Mouse (Mus musculus) B cell, adult 62 days (primary cell): ENCODE measurements around the gene C330021F23Rik. TPM values are rescaled to one million over a fixed set of nuclear protein-coding genes. Genes with fewer than 3 reads are reported as not detected.

ENCODE experiments used
- total RNA-seq: library from RNA; stranded (reverse); gene quantifications from 4 replicates; pipeline ENCODE4 v1.2.4, GENCODE M21; 2023

Gene C330021F23Rik
- not detected in 4 replicates for total RNA-seq

GRCm38 (mm10) chr8:3567641-3568371 is at the start of gene C330021F23Rik:
Gene C330021F23Rik (plus strand): TSS chr8:3567990.

GRCm38 (mm10) chr8:3586993-3587390 is 19.2 kb downstream of the C330021F23Rik start, which contains the start of gene Camsap3:
Gene Camsap3 (plus strand): TSS chr8:3587293.

GRCm38 (mm10) chr8:3621199-3621970 is 53.6 kb downstream of the C330021F23Rik start, which contains the start of the genes Xab2 and Pet100:
Gene Xab2 (minus strand): TSS chr8:3621316.
Gene Pet100 (plus strand): TSS chr8:3621548.

DNA sequence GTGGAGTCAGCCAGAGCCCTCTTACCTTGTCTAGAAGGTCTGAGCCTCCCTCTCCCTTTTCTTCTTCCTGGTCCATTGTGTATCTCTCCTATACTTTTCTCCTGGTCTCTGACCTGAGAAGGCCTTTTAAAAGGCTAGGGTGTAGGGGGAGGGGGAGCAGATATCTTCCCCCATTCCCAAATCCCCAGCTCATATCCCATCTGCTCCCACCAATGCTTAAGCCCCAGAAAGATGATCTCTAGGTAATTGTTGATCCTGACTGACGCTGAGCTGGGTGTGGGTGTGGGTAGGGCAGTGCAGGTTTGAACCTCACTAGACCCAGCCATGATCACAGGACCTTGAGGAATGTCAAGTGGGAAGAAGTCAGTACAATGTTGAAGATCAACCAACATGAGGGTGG is 57.7 kb downstream of the C330021F23Rik start, which contains the start of gene Pcp2:
Gene Pcp2 (minus strand): TSS at position 101 of the 400 bp plus-strand sequence.

GRCm38 (mm10) chr8:3630647-3631477 is 63.1 kb downstream of the C330021F23Rik start, which contains the start of gene Stxbp2:
Gene Stxbp2 (plus strand): TSS chr8:3630955.

Other genes starting within 250 kb of the C330021F23Rik start
- gene A430078G23Rik, start 214.6 kb upstream of the C330021F23Rik start, total RNA-seq: 228 to 237 TPM (median 235 TPM) in 4 replicates
- gene Arhgef18, start 175.0 kb upstream of the C330021F23Rik start, total RNA-seq: 236 to 278 TPM (median 251 TPM) in 4 replicates
- gene Pex11g, start 100.3 kb upstream of the C330021F23Rik start, total RNA-seq: 0.85 to 2.6 TPM (median 1.6 TPM) in 4 replicates
- 6.5 to 8.4 TPM (median 7.2 TPM) in 4 replicates for gene Tex45, start 97.1 kb upstream of the C330021F23Rik start, total RNA-seq
- gene Zfp358, start 74.9 kb upstream of the C330021F23Rik start, total RNA-seq: 6.4 to 9.4 TPM (median 7.2 TPM) in 4 replicates
- gene Mcoln1, start 67.5 kb upstream of the C330021F23Rik start, total RNA-seq: 99.2 to 105 TPM (median 101 TPM) in 4 replicates
- gene Pnpla6, start 52.6 kb upstream of the C330021F23Rik start, total RNA-seq: 59.4 to 70.3 TPM (median 68.0 TPM) in 4 replicates
- gene Camsap3, start 19.3 kb downstream of the C330021F23Rik start, total RNA-seq: 0.30 to 0.66 TPM (median 0.60 TPM) in 3 of 4 replicates, not detected in the other
- 89.5 to 105 TPM (median 96.8 TPM) in 4 replicates for gene Xab2, start 53.3 kb downstream of the C330021F23Rik start, total RNA-seq
- gene Pet100, start 53.6 kb downstream of the C330021F23Rik start, total RNA-seq: 61.5 to 75.3 TPM (median 69.8 TPM) in 4 replicates
- not detected in 4 replicates for gene Pcp2, start 57.6 kb downstream of the C330021F23Rik start, total RNA-seq
- gene Stxbp2, start 63.0 kb downstream of the C330021F23Rik start, total RNA-seq: 233 to 293 TPM (median 262 TPM) in 4 replicates
- not detected in 4 replicates for gene Retn, start 87.8 kb downstream of the C330021F23Rik start, total RNA-seq
- not detected in 4 replicates for gene Mcemp1, start 97.8 kb downstream of the C330021F23Rik start, total RNA-seq
- gene Fcor, start 104.4 kb downstream of the C330021F23Rik start, total RNA-seq: not detected in 4 replicates
- 18.8 to 23.5 TPM (median 20.7 TPM) in 4 replicates for gene Trappc5, start 108.3 kb downstream of the C330021F23Rik start, total RNA-seq
- 616 to 739 TPM (median 694 TPM) in 4 replicates for gene Fcer2a, start 126.2 kb downstream of the C330021F23Rik start, total RNA-seq
- gene Clec4g, start 152.7 kb downstream of the C330021F23Rik start, total RNA-seq: 1.3 TPM in 1 of 4 replicates, not detected in the others
- 0.81 to 1.4 TPM (median 1.2 TPM) in 4 replicates for gene Cd209a, start 181.0 kb downstream of the C330021F23Rik start, total RNA-seq